Mouse (Mus musculus) c-Kit-negative CD71-positive TER-119-positive erythroid progenitor cells, embryonic 14.5 days (primary cell): ENCODE results near the gene A1cf.

Source experiments
- DNase-seq: peaks from one replicate; pipeline ENCODE4 v3.0.0-alpha.2; 2013; ENCODE audit warnings: low read depth, low spot score

A1cf gene

GRCm38 (mm10) chr19:31868521-31868920 is at the start of gene A1cf:
Gene A1cf, plus strand, starts transcription at chr19:31868764.
- no peak for DNase-seq

GRCm38 (mm10) chr19:31834250-31834649 is 34.3 kb upstream of the A1cf start:
- no peak for DNase-seq

DNA sequence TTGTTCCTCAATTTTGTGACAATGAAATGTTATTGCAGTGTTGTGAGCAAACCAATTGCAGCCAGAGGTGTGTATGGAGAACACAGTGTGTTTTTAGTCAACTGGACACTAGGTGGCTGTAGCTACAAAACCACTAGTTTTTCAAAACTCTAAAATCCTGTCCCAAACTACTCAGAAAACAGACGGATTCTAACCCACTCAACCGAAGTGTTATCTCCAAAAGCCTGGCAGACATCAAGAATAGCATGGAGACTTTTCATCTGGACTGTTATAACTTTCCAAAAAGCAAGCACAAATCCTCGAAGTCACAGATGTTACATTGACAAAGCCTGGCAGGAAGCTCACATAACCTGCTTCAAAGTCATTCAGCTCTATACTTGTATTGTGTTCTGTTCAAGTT is 6.7 kb upstream of the A1cf start:
- no peak for DNase-seq

- no peak for DNase-seq
Observed at GRCm38 (mm10) chr19:31862512-31863249, 5.9 kb upstream of the A1cf start.

GRCm38 (mm10) chr19:31865451-31865850 is 3.1 kb upstream of the A1cf start:
- no peak for DNase-seq

DNA sequence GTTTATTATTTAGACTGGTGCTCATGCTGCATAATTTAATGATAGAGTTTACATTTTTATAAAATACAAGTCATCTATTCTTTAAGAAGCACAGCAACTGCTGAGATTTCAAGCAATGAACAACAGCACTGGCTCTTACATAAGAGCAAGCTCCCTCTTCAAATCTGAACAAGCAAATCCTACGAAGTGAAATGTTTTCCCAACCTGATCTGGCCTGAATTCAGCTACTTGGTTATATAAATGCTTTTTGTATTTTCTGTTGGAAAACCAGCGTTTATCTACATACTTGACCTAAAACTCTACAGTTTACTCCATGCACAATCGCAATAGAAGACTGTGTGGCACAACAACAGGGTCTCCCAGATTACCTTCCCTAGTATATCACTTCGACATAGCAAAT is 488 bp upstream of the A1cf start:
- DNase-seq = no peak

GRCm38 (mm10) chr19:31868971-31869370 is 407 bp downstream of the A1cf start:
- DNase-seq = no peak

DNA sequence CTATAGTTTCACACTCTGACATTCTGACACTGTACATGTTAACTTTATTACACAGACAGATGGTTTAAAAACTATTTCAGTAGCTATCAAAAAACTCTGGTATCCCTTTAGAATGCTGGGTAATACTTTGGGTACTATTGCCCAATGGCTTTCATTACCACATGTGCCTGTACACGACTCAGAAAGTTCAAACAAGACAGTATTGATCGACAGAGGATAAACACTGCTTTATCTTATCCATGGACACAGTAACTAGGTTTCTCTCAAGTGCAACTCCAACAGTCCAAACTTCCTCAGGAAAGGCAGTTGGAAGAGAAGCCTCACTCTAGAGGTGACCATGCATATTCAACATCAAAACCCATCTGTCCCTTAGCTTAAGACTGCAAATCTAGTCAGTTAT is 2.8 kb downstream of the A1cf start:
- DNase-seq = no peak

GRCm38 (mm10) chr19:31877968-31878367 is 9.4 kb downstream of the A1cf start:
- DNase-seq = no peak

DNA sequence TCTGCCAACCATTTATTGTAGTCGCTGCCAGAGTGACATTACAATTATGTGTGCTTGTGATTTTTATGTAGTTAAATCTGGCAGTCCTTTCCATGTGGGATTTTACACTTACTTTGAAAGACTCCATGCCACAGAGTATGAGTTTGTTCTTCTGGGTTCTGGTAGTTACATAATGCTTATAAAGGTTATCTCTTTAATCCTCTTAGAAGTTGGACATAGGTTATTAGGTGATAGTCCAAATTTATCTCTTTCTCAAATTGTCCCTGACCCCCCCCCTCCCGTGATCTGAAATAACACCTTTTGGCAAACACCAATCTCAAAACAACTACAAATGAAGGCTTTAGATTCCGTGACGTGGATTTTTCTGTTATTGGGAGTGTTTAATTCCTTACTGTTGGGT is 16.0 kb downstream of the A1cf start:
- no peak for DNase-seq

GRCm38 (mm10) chr19:31887275-31887674 is 18.7 kb downstream of the A1cf start:
- DNase-seq = no peak

- DNase-seq = no peak
Observed at GRCm38 (mm10) chr19:31889988-31890387, 21.4 kb downstream of the A1cf start.

GRCm38 (mm10) chr19:31891001-31891893 is 22.7 kb downstream of the A1cf start:
- no peak for DNase-seq

DNA sequence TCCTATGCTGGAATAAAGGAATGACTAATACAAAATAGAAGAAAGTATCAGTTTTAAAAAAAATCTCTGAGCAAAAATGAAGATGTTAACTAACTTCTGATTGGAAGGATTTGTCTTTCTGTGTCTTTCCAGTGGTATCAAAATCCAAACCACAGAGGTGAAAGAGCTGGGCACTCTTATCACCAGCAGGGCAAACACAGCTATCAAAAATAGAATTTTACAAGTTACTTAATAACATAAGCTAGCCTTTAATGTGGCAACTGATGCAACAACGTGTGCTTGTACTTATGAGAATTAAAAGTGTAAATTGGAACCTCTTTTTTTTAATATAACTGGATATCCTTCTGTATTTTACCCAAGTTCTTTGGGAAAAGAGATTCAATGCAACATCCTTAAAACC is 27.4 kb downstream of the A1cf start:
- DNase-seq = no peak

DNA sequence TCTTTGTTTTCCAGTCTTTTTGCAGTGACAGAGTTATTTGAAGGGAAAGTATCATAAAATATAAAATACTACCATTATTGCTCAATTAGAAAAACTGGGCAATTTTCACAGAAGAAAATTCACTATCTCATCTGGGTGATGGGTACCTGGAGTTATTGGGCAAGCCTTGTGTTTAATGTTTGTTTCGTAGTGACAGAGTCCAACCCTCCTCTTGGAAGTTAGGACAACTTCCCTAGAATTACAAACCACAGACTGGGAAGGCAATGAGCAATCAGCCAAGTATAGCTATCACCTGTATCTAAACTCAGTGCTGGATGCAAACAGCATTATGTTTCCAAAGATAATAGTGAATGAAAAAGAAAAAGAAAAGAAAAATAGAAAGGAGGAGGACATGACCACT is 28.1 kb downstream of the A1cf start:
- no peak for DNase-seq

GRCm38 (mm10) chr19:31905671-31906070 is 37.1 kb downstream of the A1cf start:
- no peak for DNase-seq

- no peak for DNase-seq
Observed at GRCm38 (mm10) chr19:31910423-31910822, 41.9 kb downstream of the A1cf start.

DNA sequence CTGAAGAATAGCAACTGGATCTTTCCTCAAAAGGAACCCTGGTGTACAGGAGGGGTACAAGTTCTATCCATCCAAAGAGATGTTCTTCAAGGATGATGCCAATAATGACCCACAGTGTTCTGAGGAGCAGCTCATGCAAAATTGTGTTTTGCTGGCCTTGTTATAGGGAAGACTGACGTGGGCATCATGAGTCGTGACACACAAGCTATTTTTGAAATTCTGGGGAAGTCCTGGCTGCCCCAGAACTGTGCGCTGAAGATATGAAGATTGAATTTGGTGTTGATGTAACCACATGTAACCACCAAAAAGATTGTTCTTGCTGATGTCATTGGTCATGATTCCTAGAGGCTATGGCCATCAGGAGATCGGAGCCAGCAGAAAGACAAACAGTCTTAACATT is 45.4 kb downstream of the A1cf start:
- no peak for DNase-seq

DNA sequence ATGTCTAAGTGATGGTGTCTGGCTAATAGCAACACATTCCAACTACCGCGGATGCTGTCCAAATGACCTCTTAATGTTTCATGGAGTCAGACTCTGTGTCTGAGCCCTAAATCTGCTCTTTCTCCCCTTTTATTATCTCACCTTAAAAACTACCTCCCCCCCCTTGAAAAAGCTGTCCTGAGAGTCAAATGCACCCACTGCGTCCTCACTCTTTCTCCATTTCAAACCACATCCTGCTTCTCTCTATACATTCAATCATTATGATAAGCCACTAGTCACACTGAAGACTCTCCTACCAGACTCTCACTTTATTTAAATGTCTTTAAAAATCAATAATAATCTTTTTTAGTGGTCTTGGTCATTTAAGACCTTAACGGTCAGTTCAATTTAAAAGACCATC is 51.8 kb downstream of the A1cf start:
- DNase-seq = no peak

DNA sequence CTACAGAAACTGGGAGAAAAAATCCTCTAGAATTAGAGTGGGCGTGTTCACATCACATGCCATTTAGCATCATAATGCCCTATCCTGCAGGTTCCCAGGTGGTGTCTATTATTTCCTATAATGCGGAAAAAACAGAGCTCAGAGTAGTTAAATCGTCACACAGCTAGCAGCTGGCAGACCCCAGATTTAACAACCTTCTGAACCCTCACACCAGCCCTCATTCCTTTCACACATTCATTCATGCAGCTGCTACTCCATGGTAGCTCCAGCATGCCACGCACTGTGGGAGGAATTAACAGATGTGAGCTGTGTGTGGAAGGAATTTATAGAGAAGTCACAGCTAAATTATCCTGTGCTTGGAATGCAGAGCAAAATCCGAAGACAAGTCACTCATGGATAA is 53.3 kb downstream of the A1cf start:
- DNase-seq = no peak

- DNase-seq = no peak
Observed at GRCm38 (mm10) chr19:31923615-31924352, 55.2 kb downstream of the A1cf start.

- DNase-seq = no peak
Observed at GRCm38 (mm10) chr19:31950793-31951489, 82.4 kb downstream of the A1cf start.
